In the genomic region with DNA sequence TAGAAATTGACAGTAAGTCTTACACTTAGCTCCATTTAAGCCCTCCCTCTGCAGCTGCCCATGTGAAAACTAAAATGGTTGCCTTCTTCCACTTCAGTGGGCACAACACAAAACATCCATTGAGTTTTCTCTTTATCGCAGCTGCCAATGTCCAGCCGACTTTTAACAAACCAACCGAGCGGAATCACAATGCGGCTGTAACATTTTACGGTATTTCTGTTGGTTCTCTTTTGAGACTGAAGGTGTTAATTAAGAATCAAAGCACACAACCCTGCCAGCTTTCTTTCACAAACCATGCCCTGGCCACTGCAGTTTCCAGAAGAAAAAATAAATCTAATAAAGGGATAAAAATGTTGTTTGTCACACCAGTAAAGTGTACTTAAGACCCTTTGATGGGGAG, we compare ENCODE assay signal across 16 mouse cellular contexts. TPM values are rescaled to one million over a fixed set of nuclear protein-coding genes. Genes with fewer than 3 reads are reported as not detected.
DNase-seq lines count a peak whose midpoint lies in the region; ATAC-seq and TF ChIP-seq lines count a peak whose summit lies in the region.
"Had no signal": no experiment of that assay in that cellular context is flagged by ENCODE, and none has a peak within 500 bp of the region (broad histone marks: within the 10 kb centered on the region; RNA-seq: fewer than 3 reads in every experiment).

No protein-coding gene starts in this region.

- H3K4me3 ChIP-seq in embryonic facial prominence, embryonic 14.5 days (ENCODE audit: low read depth, low read length), result no peak overlapping the region
- no peak overlapping the region for H3K4me3 ChIP-seq in forebrain, postnatal 0 days (ENCODE audit: low read depth, low read length)
- H3K4me3 ChIP-seq in midbrain, embryonic 12.5 days, result no peak overlapping the region
- H3K4me3 ChIP-seq in limb, embryonic 10.5 days, result no peak overlapping the region
- H3K4me3 ChIP-seq: embryonic facial prominence, embryonic 13.5 days; heart, embryonic 10.5 days had no signal

- TF ChIP-seq CTCF in forebrain, postnatal 0 days (IDR thresholded peaks at IDR 0.05; ENCODE audit: low read depth), result no peak

- no peak overlapping the region for H3K27ac ChIP-seq in embryonic facial prominence, embryonic 14.5 days (replicated peaks; ENCODE audit: low read depth, low read length)
- H3K27ac ChIP-seq in forebrain, postnatal 0 days (ENCODE audit: low read depth, low read length), result no peak overlapping the region
- peak overlapping the region; percentile 39; the same call in 1 of the 2 replicates for H3K27ac ChIP-seq in midbrain, embryonic 12.5 days (replicated peaks)
- no peak overlapping the region for H3K27ac ChIP-seq in limb, embryonic 10.5 days
- H3K27ac ChIP-seq: embryonic facial prominence, embryonic 13.5 days; heart, embryonic 10.5 days had no signal

- 0 out of 2 replicates have a peak, but pooled peaks cover 3% of the 10 kb centered on the region for H3K9me3 ChIP-seq in embryonic facial prominence, embryonic 14.5 days (ENCODE audit: control insufficient read depth, low read length)
- H3K9me3 ChIP-seq in forebrain, postnatal 0 days (ENCODE audit: low read length), result no peaks in the 10 kb centered on the region
- H3K9me3 ChIP-seq in midbrain, embryonic 12.5 days, result 0 out of 2 replicates have a peak, but pooled peaks cover 5% of the 10 kb centered on the region
- no peaks in the 10 kb centered on the region for H3K9me3 ChIP-seq in limb, embryonic 10.5 days (replicated peaks)
- H3K9me3 ChIP-seq: heart, embryonic 10.5 days had no signal

- no peaks in the 10 kb centered on the region for H3K27me3 ChIP-seq in embryonic facial prominence, embryonic 14.5 days (replicated peaks; ENCODE audit: control insufficient read depth, insufficient read depth, low read length)
- peaks cover 14% of the 10 kb centered on the region for H3K27me3 ChIP-seq in forebrain, postnatal 0 days (ENCODE audit: insufficient read depth, low read length)
- H3K27me3 ChIP-seq in midbrain, embryonic 12.5 days, result peaks cover 5% of the 10 kb centered on the region; the same call in 1 of the 2 replicates
- H3K27me3 ChIP-seq in limb, embryonic 10.5 days (ENCODE audit: low read depth, poor library complexity, severe bottlenecking), result no peaks in the 10 kb centered on the region
- H3K27me3 ChIP-seq: embryonic facial prominence, embryonic 13.5 days had no signal

- 56% methylated on average over 6 of the region's 6 CpGs for WGBS in embryonic facial prominence, embryonic 14.5 days
- WGBS in forebrain, postnatal 0 days, result 4% methylated on average over 6 of the region's 6 CpGs
- 8% methylated on average over 6 of the region's 6 CpGs for WGBS in midbrain, embryonic 12.5 days
- WGBS in limb, embryonic 10.5 days, result 77% methylated on average over 6 of the region's 6 CpGs

- no peak overlapping the region for H3K9ac ChIP-seq in embryonic facial prominence, embryonic 14.5 days (ENCODE audit: low read depth, low read length)
- H3K9ac ChIP-seq in forebrain, postnatal 0 days, result no peak overlapping the region
- no peak overlapping the region for H3K9ac ChIP-seq in midbrain, embryonic 12.5 days (replicated peaks)
- H3K9ac ChIP-seq: embryonic facial prominence, embryonic 13.5 days had no signal

- no peaks in the 10 kb centered on the region for H3K36me3 ChIP-seq in embryonic facial prominence, embryonic 14.5 days (ENCODE audit: control insufficient read depth, insufficient read depth, low read length)
- no peaks in the 10 kb centered on the region for H3K36me3 ChIP-seq in forebrain, postnatal 0 days (ENCODE audit: insufficient read depth)
- no peaks in the 10 kb centered on the region for H3K36me3 ChIP-seq in midbrain, embryonic 12.5 days
- H3K36me3 ChIP-seq in limb, embryonic 10.5 days, result no peaks in the 10 kb centered on the region
- H3K36me3 ChIP-seq: embryonic facial prominence, embryonic 13.5 days; heart, embryonic 10.5 days had no signal

- no peak for ATAC-seq in embryonic facial prominence, embryonic 14.5 days (ENCODE audit: low read depth)
- no peak for ATAC-seq in forebrain, postnatal 0 days
- peak; percentile 62 for ATAC-seq in midbrain, embryonic 12.5 days (ENCODE audit: low FRiP score, low read depth)

- H3K4me2 ChIP-seq in embryonic facial prominence, embryonic 14.5 days (ENCODE audit: low read depth, low read length), result no peak overlapping the region
- no peak overlapping the region for H3K4me2 ChIP-seq in forebrain, postnatal 0 days (ENCODE audit: low read depth)
- H3K4me2 ChIP-seq in midbrain, embryonic 12.5 days (replicated peaks), result peak overlapping the region; percentile 15; the same call in 1 of the 2 replicates
- H3K4me2 ChIP-seq: embryonic facial prominence, embryonic 13.5 days; liver, embryonic 11.5 days had no signal

- H3K4me1 ChIP-seq in embryonic facial prominence, embryonic 14.5 days (ENCODE audit: control insufficient read depth, insufficient read depth, low read length), result no peaks in the 10 kb centered on the region
- no peaks in the 10 kb centered on the region for H3K4me1 ChIP-seq in forebrain, postnatal 0 days (ENCODE audit: insufficient read depth)
- peaks cover 20% of the 10 kb centered on the region for H3K4me1 ChIP-seq in midbrain, embryonic 12.5 days
- H3K4me1 ChIP-seq in limb, embryonic 10.5 days, result no peaks in the 10 kb centered on the region
- H3K4me1 ChIP-seq: embryonic facial prominence, embryonic 13.5 days; heart, embryonic 10.5 days had no signal

- peak; percentile 38 for DNase-seq in embryonic facial prominence, embryonic 14.5 days (ENCODE audit: low spot score)
- DNase-seq in forebrain, postnatal 0 days, result peak; percentile 45
- peak; percentile 93 for DNase-seq in retina, embryonic 14.5 days (ENCODE audit: low spot score)
- no peak for DNase-seq in limb, embryonic 10.5 days (ENCODE audit: low spot score)
- DNase-seq in heart, adult 9 months (ENCODE audit: low spot score in 2 of 2), result no peak
- no peak for DNase-seq in gastrocnemius, postnatal 10 days
- DNase-seq: adrenal gland, postnatal 25 days; cerebellum, adult 11 months; kidney, postnatal 36 days; lung, postnatal 36 days had no signal

RNA-seq across cellular contexts. Expression of gene A930009A15Rik, which starts 1.5 kb away (rescaled TPM):
- polyA plus RNA-seq in embryonic facial prominence, embryonic 14.5 days (2014; fragmentation: Nextera tagmentation; extraction: Ambion mirVana), result 0.42 TPM in 1 of 2 replicates, not detected in the other
- total RNA-seq in forebrain, postnatal 0 days (2014; rRNA removed), result not detected in 2 replicates
- polyA plus RNA-seq in forebrain, postnatal 0 days (2015; fragmentation: Nextera tagmentation; extraction: Ambion mirVana), result 0.57 and 1.1 TPM in 2 replicates
- 0.39 and 0.66 TPM in 2 replicates for polyA plus RNA-seq in midbrain, embryonic 12.5 days (2016; fragmentation: Nextera tagmentation; extraction: Ambion mirVana)
- not detected in 2 replicates for polyA plus RNA-seq in limb, embryonic 10.5 days (2016; fragmentation: Nextera tagmentation; extraction: Ambion mirVana)
- total RNA-seq in gastrocnemius, postnatal 10 days (2021), result not detected
- total RNA-seq: adrenal gland, postnatal 25 days; neutrophil, adult 5-6 weeks had no signal
- polyA plus RNA-seq: embryonic facial prominence, embryonic 13.5 days; heart, embryonic 10.5 days; liver, embryonic 11.5 days; stomach, embryonic 16.5 days had no signal

RNA-seq across cellular contexts. Expression of gene Lgr5, which starts 16.3 kb away (rescaled TPM):
- polyA plus RNA-seq in embryonic facial prominence, embryonic 14.5 days (2014; fragmentation: Nextera tagmentation; extraction: Ambion mirVana), result 10.4 and 13.1 TPM in 2 replicates
- 1.0 and 1.3 TPM in 2 replicates for total RNA-seq in forebrain, postnatal 0 days (2014; rRNA removed)
- 0.91 and 1.1 TPM in 2 replicates for polyA plus RNA-seq in forebrain, postnatal 0 days (2015; fragmentation: Nextera tagmentation; extraction: Ambion mirVana)
- polyA plus RNA-seq in midbrain, embryonic 12.5 days (2016; fragmentation: Nextera tagmentation; extraction: Ambion mirVana), result 3.3 and 3.8 TPM in 2 replicates
- polyA plus RNA-seq in limb, embryonic 10.5 days (2016; fragmentation: Nextera tagmentation; extraction: Ambion mirVana), result 1.4 and 2.3 TPM in 2 replicates
- under 1 TPM; 0.79 to 0.80 TPM for total RNA-seq in gastrocnemius, postnatal 10 days (2021)

Comparison
In these comparisons a context has a peak if more than half of its experiments do, and no peak if none do; other contexts are left out.
1. DNase-seq: peak in embryonic facial prominence, embryonic 14.5 days (single experiment), forebrain, postnatal 0 days (single experiment) and retina, embryonic 14.5 days (single experiment); none in limb, embryonic 10.5 days (single experiment), heart, adult 9 months (0 of 2) and gastrocnemius, postnatal 10 days (single experiment).